Mouse (Mus musculus) liver (tissue): Measurements from ENCODE around the gene Anpep.

ENCODE experiments used
- DNase-seq: peaks from one replicate; pipeline ENCODE4 v3.0.0-alpha.2; 2020; ENCODE audit warnings: mixed read lengths

Anpep gene

DNA sequence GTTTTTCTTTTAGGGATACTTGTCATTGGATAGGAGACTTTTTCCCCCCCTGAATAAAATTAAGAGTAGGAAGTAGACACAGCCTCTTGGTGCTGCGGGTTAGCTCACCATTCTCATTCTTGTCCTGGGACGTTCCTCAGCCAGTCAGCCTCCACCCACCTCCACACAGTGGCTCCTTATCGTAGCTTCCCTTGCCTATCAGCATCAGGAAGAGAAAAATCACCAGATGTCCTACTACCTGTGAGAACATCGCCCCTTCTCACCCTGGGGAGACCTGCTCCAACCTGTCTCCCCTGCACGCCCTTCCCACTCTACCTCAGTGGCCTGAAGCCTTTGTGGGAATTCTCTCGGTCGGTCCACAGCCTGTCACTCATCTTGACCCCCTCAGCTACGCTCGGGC, at the start of gene Anpep:
Anpep (minus strand) TSS at position 249 of the 400 bp plus-strand sequence.
- no peak for DNase-seq

DNA sequence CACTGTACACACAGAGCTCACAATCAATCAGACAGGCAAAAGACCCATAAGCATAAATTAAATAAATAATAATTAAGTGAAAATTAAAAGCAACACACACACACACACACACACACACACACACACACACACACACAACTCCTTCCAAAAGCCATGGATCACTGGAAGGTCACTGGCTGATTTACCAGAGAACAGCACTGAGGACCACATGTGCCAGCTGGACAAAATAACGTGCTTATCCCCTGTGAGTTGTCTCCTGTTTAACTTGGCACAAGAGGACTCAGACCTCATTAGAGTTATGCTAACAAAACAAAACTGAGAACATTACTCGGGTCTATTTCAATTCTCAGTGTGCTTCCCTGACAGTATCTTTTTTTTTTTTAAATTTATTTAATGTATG, 46.5 kb upstream of the Anpep start:
- no peak for DNase-seq

DNA sequence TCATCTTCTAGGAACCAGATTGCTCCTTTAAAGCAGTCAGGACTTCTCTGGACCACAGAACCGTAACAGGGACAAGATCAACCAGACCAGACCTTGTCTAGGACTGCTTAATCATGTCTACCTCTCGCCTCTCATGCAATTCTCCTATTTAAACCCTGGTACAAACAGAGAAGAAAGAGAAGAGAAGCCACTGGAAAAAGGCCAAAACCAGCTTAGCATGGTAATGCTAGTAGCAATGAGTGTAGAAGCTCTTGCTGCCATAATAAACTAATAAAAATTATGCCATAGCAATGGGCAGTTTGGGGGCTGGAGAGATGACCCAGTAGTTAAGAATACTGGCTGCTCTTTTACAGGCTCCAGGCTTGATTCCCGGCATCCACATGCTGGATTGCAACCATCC, 46.1 kb upstream of the Anpep start:
- no peak for DNase-seq

DNA sequence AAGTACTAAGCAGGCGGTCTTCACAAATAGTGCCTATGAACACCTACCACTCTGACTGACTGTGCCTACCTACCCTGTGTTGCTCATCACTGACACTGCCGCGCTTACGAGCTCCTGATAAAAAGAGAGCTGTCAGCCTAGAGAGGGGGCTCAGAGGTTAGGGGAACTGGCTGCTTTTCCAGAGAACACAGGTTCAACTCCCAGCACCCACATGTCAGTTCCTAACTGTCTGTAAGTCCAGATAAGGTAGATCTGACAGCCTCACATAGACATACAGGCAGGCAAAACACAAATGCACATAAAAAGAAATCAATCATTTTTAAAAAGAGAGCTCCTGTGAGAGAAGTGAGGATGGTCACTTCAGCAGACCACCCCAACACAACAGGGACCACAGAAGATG, 44.3 kb upstream of the Anpep start:
- DNase-seq: no peak

DNA sequence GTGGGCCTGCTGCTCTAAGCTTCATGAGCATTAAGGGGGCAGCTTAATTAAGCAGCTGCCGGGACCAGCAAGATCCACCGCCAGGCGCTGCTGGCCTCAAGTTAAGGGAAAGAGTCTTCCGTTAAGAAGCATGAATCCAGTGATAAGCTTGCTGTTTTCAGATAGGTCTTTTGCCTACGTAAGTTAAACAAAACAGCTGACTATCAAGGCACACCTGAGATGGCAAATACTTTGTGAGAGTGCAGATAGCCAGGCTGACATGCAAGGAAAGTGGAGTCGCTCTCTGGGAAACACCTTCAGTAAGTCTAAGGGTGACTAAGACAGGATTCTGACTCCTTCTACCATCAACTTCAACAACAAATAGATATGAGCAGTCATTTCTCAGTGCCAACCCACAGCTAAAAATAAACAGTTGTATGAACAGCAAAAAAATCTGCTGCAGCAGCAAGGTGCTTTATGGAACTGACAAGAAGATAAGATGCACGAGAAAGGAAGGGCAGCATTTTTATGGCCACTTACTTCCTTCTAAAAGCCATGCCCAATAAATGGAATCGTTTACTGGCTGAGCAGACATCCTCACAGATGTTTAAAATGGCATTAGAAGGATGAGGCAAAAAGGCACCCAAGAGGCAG, 42.4 kb upstream of the Anpep start:
- DNase-seq: peak; percentile 23

DNA sequence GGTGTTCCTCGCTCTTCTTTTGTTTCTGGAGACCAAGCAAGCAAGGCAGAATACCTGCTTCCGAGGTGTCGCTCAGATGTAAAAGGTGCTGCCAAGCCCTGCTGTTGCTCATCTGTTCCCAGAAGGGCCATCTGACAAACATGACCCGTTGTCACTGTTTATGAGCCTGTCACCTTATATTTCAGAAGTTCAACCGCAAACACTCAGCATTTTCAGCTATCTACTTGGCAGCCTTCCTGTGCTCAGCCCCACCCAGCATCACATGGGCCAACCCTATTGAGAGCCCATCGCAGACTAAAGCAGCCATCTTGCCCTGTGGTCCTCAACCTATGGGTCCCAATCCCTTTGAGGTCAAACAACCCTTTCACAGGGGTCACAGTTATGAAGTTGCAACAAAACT, 39.9 kb upstream of the Anpep start:
- DNase-seq: peak; percentile 16

DNA sequence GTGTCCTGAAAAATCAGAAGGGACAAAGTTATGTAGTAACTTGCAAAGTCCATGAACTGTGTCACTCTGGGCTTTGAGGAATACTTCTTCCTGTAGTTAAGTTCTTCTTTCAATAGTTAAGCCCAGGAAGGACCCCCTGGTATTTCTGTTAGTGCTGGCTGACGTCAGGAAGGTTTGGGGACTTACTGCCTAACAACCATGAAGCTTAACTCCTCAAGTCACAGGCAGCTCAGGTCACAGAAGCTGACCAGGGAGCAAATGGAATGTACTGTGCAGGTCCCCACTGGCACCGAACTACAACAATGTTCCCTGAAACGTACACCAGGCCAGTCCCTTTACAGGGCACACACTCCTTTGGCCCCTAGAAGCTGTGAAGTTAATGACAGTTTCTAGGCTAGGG, 34.4 kb upstream of the Anpep start:
- no peak for DNase-seq

DNA sequence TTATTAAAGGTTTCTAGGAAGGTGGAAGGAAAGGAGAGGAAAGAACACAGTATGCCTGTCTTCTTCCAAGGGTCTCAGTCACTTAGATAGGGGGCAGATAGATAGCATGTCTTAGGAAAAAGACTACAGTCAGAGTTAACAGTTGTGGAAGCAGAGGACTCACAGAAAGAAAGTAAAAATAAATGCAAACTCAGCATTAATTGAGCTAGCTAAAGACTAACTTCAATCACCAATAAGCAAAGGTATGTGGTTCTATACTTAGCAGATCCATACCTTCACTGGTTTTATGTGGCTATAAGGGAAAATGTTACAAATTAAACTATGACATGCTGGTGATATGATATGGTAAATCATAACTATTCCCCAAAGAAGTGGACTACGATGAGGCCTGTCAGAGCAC, 33.9 kb upstream of the Anpep start:
- no peak for DNase-seq

DNA sequence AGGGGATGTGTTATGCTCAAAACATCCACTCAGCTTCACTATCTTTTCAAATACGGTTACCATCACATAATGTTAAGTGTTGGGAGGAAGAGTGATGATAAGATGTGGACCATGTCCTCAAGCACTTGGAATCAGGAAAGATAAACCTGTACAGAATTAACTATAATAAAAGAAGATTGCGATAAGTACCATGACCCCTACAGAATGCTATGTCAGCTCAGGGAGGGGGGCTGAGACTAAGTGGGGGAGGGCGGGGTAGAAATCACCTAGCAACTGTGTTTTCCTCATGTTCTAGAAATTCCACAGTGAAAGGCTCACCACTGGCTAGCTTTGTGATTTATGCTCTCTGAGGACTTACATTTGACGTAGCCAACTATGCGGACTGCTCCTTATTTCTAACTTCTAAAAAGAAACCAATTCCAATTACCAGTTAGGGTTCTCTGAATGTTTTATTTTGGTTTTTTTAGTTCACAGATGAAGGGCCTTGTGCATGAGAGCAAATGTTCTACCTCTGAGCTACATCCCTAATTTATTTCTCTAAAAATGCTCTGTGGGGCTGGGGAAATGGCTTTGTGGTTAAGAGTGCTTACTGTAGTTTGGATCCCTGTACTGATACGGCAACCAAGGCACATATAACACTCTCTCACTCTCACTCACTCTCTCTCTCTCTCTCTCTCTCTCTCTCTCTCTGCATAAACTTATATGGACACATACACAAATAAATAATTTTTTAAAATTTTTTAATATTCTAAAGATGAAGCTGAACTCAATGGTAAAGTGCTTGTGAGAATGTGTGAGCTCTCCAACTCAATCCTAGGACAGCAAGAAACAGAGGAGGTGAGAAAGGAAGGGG, 31.9 kb upstream of the Anpep start:
- no peak for DNase-seq

DNA sequence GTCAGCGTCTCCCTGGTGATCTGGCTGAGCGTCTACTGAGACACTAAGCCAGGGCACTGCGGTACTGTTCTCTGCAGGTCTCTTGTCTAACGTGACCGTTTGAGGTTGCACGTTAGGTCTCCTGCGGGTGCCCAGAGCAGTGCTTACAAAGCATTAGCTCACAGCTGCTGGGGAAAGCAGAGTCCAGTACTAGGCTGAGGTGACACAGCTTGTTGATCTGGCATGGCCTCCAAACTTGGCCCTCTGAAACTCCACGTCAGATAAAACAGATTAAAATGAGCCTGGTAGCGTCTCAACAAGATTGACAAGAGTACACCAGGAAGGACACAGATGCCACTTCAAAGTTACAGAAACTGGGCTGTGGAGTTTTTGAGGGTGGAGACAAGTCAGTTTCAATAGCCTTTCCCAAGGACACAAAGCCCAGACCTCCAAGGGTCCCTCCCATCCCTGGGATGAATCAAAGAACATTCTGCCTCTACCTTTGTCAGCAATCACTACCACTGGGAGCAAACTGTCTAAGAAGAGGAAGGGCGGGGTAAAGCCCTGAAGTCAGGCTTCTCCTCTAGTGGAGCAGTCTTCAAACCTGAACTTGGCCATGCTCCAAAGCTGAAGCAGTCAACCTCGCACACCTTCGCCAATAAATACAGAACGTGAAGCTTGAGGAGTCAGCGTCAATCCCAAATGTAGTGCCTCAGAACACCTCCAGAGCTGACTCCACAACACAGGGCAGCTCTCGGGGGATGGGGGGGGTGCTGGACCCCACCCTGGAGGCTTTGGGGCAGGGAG, 29.8 kb upstream of the Anpep start:
- DNase-seq: no peak

DNA sequence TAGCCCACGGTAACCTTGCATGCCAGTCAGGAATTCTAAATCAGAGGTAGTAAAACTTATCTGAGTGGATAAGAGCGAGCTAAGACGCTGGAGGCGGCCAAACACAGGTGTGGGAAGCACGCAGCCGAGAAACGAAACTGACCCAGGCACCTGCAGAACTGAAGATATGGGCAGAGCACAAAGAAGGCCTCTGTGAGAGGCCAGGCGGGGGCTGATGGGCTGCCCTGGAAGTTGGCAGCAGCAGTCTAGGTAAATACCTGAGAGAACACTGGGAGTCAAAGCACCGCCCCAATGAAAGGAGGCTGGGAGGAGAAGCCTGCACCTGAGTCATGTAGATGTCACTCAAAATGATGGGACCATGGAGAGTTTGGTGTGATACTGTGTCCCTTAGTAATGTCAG, 27.7 kb upstream of the Anpep start:
- DNase-seq: no peak

DNA sequence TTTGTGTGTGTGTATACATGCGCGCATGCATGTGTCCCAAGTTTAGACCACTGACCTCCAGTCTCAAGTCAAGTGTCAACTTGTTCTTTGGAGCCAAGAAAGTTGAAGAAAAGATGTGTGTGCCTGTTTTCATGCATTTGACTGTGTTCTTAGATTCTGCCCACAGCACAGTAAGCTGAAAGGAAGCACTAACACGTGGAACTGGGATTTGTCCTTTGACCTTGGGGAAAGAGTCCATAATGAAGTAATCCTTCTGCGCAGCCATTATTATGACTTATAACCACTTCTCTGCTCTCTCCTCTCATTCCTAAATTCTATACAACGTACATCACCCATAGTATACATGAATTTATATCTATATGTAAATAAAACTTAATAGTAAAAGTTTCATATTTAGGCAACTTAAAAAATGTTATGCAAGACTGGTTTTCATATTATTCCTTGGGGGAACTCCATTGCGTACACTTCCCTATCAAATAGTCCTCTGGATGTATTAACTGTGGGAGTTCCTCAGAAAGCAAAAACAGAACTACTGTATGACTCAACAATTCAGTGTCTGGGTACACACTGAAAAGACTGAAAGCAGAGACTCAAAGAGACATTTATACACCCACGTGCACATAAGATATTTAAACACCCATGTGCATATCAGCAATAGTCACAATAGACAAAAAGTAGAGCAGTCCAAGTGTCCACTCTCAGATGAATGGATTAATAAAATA, 22.9 kb upstream of the Anpep start:
- DNase-seq: no peak

DNA sequence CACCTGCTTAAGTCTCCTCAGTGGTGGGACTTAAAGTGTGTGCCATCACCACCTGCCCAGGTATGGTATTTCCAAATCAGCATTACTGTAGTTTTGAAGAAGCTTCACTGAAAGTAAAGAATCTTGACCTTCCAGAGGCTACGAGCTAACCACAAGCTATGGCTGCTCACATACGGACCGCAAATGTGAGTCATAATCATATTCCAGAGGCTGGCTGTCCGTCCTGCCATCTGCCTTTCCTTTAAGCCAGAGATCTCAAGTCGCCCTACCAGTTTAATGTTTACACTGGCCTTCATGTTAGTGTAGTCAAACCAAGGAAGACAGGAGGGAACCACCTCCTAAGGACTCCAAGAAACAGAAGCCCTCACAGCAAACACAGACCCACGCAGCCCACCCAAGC, 21.0 kb upstream of the Anpep start:
- DNase-seq: no peak

DNA sequence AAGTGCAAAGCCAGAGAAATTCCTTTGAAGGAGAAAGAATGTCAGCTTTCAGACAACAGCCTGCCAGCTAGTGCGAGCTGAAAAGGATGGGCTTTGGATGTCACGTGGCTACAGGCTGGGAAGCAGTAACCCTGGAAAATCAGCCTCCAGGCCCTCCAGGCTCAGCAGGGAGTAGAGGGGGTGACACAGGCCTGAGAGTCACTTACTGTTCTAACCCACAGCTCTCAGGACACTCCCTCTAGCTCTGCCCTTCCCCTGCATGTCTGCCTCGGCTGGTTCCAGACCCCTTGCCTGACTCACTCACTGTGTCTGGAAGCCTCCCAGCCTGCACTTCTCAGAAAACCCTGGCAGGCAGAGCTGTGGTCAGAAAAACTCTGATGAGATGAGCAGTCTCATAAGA, 20.1 kb upstream of the Anpep start:
- DNase-seq: no peak

DNA sequence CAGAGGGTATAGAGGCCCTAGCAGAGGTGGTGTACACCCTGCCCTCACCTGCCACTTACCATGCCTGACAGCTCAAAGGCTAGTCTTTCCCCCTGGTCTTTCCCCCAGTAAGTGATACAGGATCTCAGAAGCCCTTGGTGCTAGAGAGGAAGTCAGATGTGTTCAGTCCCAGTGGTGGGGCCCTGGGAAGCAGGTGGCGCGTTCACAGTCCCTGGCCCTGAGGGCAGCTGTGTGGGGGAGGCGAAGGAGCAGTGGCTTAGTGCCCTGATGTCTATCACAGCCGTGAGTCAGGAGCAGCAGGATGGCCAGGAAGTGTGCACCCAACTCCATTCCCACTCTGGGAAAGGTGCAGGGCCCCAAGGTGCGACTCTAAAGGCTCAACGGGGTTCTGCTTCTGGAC, 19.2 kb upstream of the Anpep start:
- no peak for DNase-seq

DNA sequence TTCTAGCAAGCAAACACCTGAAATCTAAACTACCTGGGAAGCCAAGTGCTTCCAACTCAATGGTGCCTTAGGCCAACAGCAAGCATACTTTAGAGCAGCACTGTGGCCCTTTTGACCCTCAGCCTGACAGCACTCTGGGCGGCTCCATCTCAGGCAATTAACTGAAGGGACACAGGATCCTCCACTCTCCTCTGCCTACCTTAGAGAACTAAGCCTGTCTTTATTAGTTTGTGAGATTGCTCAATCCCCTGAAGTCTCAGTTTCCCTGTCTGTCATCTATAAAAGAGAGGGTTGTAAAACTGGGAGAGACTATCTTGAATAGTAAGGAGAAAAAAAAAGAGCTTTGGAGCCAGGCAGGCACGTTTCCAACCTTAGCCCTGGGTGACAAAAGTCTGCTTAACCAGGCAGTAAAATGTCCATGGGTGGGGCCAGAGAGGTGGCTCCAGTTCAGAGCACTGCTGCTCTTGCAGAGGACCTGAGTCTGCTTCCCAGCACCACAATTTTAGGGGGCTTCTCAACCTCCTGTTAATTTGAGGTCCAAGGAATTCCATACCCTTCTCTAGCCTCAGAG, 17.7 kb upstream of the Anpep start:
- DNase-seq: no peak

DNA sequence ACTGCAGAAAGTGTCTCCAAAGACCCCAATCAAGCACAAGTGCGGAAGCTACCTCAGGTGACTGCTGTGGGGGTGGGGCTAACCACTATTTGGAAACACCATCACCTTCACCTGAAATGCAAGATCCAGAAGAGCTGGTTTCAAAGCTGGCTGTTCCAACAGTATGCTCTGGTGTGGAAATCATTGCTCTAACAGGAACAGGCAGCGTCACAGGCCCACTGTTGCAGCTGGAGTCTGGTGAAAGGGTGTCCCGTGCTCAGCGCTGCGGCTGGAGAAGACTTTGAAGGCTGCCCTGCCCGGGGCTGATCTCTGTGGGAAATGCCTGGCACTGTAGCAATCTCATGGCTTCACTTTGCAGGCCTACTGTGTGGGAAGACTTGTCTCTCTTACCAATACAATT, 12.5 kb upstream of the Anpep start:
- no peak for DNase-seq

DNA sequence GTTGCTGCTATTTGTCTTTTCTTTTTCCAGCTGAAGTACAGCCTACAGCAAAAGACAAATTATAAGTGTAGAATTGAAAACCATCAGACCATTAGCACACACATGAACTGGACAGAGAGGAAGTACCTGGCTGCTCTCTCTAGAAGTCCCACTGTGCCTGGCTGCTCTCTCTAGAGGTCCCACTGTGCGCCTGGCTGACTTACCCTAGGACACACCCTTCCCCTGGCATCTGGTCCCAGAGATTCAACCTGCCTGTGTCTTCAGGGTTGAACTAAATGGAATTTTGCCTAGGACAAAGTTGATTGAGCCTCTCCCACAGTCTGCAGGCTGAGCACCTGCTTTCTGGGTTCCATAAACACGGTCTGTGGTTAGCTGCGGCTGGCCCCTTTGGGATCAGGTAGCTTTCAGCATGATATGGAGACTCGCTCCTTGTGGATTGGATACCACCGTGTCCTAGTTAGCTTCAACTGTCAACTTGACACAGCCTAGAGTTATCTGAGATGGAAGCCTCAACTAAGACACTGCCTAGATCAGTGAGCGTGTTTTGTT, 11.0 kb upstream of the Anpep start:
- DNase-seq: no peak

DNA sequence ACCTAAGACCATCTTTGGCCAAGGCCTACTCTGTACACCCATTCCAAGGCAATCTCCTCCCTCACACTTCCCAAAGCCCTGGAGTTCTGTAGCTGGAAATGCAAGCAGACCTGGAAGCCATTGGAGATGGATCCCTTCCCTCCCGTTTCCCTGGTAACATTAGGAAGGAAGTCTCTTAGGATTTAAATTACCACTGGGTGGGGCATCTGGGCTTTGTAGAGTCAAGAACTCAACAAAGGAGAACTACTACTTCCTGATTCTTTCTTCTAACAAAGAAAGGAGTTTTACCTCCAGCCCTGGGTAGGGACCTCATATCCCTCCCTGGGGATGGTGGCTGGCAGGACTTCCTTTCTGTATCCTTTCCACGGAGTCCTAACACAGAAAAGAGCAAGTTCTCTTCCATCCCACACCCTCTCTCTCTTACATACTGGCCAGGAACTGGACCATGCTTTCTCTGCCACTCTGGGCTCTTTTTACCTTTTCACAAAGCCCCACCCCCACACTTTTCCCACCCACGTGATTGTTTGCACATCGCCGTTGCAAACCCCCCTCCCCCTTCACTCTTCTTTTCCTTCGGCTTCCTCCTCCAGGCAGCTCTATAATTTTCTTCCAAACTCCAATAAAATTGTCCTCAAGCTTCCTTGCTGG, 8.3 kb upstream of the Anpep start:
- DNase-seq: no peak

DNA sequence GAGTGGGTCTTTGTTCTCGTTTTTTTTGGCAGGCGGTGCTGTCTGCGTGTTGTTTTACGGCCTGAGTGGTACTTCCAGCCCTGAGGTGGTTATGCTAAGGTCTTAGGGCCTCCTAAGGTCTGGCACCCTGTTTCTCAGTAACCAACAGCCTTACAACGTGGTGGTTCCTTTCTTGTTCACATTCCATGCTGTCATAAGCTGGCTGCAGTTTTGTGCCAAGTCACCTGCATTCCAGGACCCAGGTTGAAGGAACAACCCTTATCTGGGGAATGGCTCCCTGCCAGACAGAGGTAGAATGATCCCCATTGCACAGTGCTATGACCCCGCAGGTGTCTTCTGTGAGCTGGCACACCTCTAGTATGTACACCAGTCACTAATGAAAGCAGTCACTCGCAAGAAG, 7.6 kb upstream of the Anpep start:
- DNase-seq: no peak

DNA sequence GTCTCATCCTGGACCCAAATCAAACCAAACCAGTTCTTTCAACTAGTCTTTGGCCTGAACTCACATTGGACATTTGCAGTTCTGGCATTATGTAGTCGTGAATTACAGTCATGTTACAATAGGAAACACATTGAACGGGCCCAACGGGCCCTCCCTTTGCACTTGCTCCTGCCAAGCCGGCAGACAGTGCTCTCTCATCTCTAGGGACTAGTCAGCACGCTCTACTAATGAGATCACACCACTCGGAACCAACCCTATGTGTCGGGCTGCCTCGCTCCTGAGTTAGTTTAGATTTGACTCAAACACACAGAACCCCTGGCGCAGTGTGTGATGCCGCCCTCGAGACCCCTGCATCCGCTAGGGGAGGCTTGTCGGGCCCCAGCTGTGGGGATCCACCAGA, 7.0 kb upstream of the Anpep start:
- no peak for DNase-seq
